Mouse (Mus musculus) CH12.LX (cell line): Measurements from ENCODE around the gene Gabrb3. TPM values are rescaled to one million over a fixed set of nuclear protein-coding genes. Genes with fewer than 3 reads are reported as not detected.

Experiments used
- DNase-seq: peaks from one replicate; pipeline ENCODE4 v3.0.0-alpha.2; 2013; ENCODE audit errors: extremely low read depth
- H3K27ac ChIP-seq: 2 replicates; pipeline ENCODE4 v1.5.1; 2012; ENCODE audit warnings: low read depth, mild to moderate bottlenecking, control low read depth, moderate library complexity; ENCODE audit not compliant: insufficient read depth
- H3K27me3 ChIP-seq: replicated peaks from 2 replicates; pipeline ENCODE3; 2012; ENCODE audit warnings: inconsistent platforms
- H3K36me3 ChIP-seq, 2 experiments: replicated peaks in 1 of 2; 2 replicates each; pipeline versions ENCODE3 to v1.6.1; 2012; ENCODE audit warnings: inconsistent platforms in 1 of 2, low read length in 1 of 2, mild to moderate bottlenecking in 1 of 2, mixed read lengths in 1 of 2, moderate library complexity in 1 of 2; ENCODE audit not compliant: control insufficient read depth in 1 of 2, insufficient read depth in 1 of 2
- H3K4me1 ChIP-seq, 2 experiments: 2 replicates each; pipeline ENCODE4 v1.6.1; 2012; ENCODE audit warnings: inconsistent platforms in 1 of 2, moderate library complexity in 1 of 2; ENCODE audit not compliant: insufficient read depth in 2 of 2, control insufficient read depth in 1 of 2
- H3K4me2 ChIP-seq: 2 replicates; pipeline ENCODE4 v1.6.1; 2012; ENCODE audit warnings: low read depth, mild to moderate bottlenecking, control low read depth; ENCODE audit not compliant: poor library complexity, insufficient read depth, severe bottlenecking
- H3K4me3 ChIP-seq, 3 experiments: fragments of 150-350 bp in 1 of 3; sonication (generic) in 1 of 3; replicated peaks in 1 of 3; 2 replicates each; pipeline versions ENCODE3 to v1.5.1; 2011 to 2012; ENCODE audit warnings: low read depth in 2 of 3, low read length in 2 of 3, mild to moderate bottlenecking in 2 of 3, moderate library complexity in 2 of 3, control low read depth in 1 of 3, improper control_type of control experiment in 1 of 3, inconsistent platforms in 1 of 3, mixed read lengths in 1 of 3; ENCODE audit not compliant: poor library complexity in 1 of 3
- H3K79me2 ChIP-seq: replicated peaks from 2 replicates; pipeline ENCODE4 v1.6.1; 2012; ENCODE audit warnings: mild to moderate bottlenecking, moderate library complexity; ENCODE audit not compliant: control insufficient read depth, poor library complexity, insufficient read depth, severe bottlenecking; ENCODE audit errors: extremely low read depth
- H3K9ac ChIP-seq: 2 replicates; pipeline ENCODE4 v1.6.1; 2012; ENCODE audit warnings: low read depth, mild to moderate bottlenecking, control low read depth, moderate library complexity; ENCODE audit not compliant: insufficient read depth
- H3K9me3 ChIP-seq: replicated peaks from 2 replicates; pipeline ENCODE3; 2012; ENCODE audit warnings: low read length, inconsistent platforms, mixed read lengths
- BHLHE40 ChIP-seq: IDR thresholded peaks from 2 replicates; pipeline ENCODE4 v1.6.1; 2011; ENCODE audit warnings: mild to moderate bottlenecking, low read depth, low read length, improper control_type of control experiment
- CHD2 ChIP-seq: IDR thresholded peaks from 2 replicates; pipeline ENCODE4 v1.6.1; 2011; ENCODE audit warnings: low read length, improper control_type of control experiment
- ELF1 ChIP-seq: IDR thresholded peaks from 2 replicates; pipeline ENCODE4 v1.6.1; 2014; ENCODE audit warnings: low read depth, mild to moderate bottlenecking, inconsistent platforms, low read length, improper control_type of control experiment
- EP300 ChIP-seq: IDR thresholded peaks from 2 replicates; pipeline ENCODE4 v1.6.1; 2011; ENCODE audit warnings: low read length, improper control_type of control experiment
- GABPA ChIP-seq: IDR thresholded peaks from 2 replicates; pipeline ENCODE4 v1.6.1; 2012; ENCODE audit warnings: low read depth, low read length, improper control_type of control experiment, inconsistent platforms; ENCODE audit not compliant: insufficient replicate concordance
- HCFC1 ChIP-seq: IDR thresholded peaks from 2 replicates; pipeline ENCODE4 v1.6.1; 2012; ENCODE audit warnings: low read depth, mild to moderate bottlenecking, inconsistent platforms, low read length, improper control_type of control experiment
- IRF4 ChIP-seq: IDR thresholded peaks from 2 replicates; pipeline ENCODE4 v1.6.1; 2014; ENCODE audit warnings: low read depth, mild to moderate bottlenecking, inconsistent platforms, low read length, improper control_type of control experiment
- JUN ChIP-seq: IDR thresholded peaks from 2 replicates; pipeline ENCODE4 v1.6.1; 2011; ENCODE audit warnings: low read depth, mild to moderate bottlenecking, low read length, improper control_type of control experiment, moderate library complexity; ENCODE audit not compliant: insufficient read depth
- JUND ChIP-seq: conservative IDR thresholded peaks from 2 replicates; pipeline ENCODE4 v1.6.1; 2011; ENCODE audit warnings: low read depth, low read length, improper control_type of control experiment
- MAFK ChIP-seq: IDR thresholded peaks from 2 replicates; pipeline ENCODE4 v1.6.1; 2011; ENCODE audit warnings: low read length, improper control_type of control experiment; ENCODE audit not compliant: insufficient replicate concordance
- MXI1 ChIP-seq: IDR thresholded peaks from 2 replicates; pipeline ENCODE4 v1.6.1; 2011; ENCODE audit warnings: mild to moderate bottlenecking, low read depth, low read length, improper control_type of control experiment
- MYC ChIP-seq: IDR thresholded peaks from 2 replicates; pipeline ENCODE4 v1.6.1; 2011; ENCODE audit warnings: low read depth, mild to moderate bottlenecking, improper control_type of control experiment, low read length
- NELFE ChIP-seq: IDR thresholded peaks from 2 replicates; pipeline ENCODE4 v1.6.1; 2011; ENCODE audit warnings: low read depth, low read length, improper control_type of control experiment
- NRF1 ChIP-seq: IDR thresholded peaks from 2 replicates; pipeline ENCODE4 v1.6.1; 2014; ENCODE audit warnings: low read depth, mild to moderate bottlenecking, inconsistent platforms, low read length, improper control_type of control experiment, moderate library complexity
- SMC3 ChIP-seq: IDR thresholded peaks from 2 replicates; pipeline ENCODE4 v1.6.1; 2011; ENCODE audit warnings: low read depth, low read length, improper control_type of control experiment
- TCF12 ChIP-seq: IDR thresholded peaks from 2 replicates; pipeline ENCODE4 v1.6.1; 2014; ENCODE audit warnings: low read depth, mild to moderate bottlenecking, inconsistent platforms, low read length, improper control_type of control experiment
- USF2 ChIP-seq: conservative IDR thresholded peaks from 2 replicates; pipeline ENCODE4 v1.6.1; 2011; ENCODE audit warnings: low read depth, low read length, improper control_type of control experiment
- ZKSCAN1 ChIP-seq: IDR thresholded peaks from 2 replicates; pipeline ENCODE4 v1.6.1; 2012; ENCODE audit warnings: low read depth, inconsistent platforms, low read length, improper control_type of control experiment, borderline replicate concordance
- ZNF384 ChIP-seq: IDR thresholded peaks from 2 replicates; pipeline ENCODE4 v1.6.1; 2012; ENCODE audit warnings: low read depth, low read length, improper control_type of control experiment, inconsistent platforms
- dilution Hi-C: fragments of 300-500 bp; cut with MboI; formaldehyde crosslinking; loops from 2 replicates; pipeline ENCODE4 v1.14.3; 2020; ENCODE audit warnings: low sequenced_read_pairs; ENCODE audit not compliant: extremely low pct_unique_long_range_greater_than_20kb, extremely low pct_ligation_motif_present
- in situ Hi-C: fragments of 300-500 bp; cut with MboI; formaldehyde crosslinking; loops from 3 replicates; pipeline ENCODE4 v1.14.3; 2019; ENCODE audit warnings: low sequenced_read_pairs, low pct_ligation_motif_present, low pct_unique_long_range_greater_than_20kb, mixed read lengths
- polyA plus RNA-seq: library from polyadenylated mRNA; unstranded; fragments of >175 nt; gene quantifications from 2 replicates; pipeline ENCODE4 v1.2.1, GENCODE M21; 2012; ENCODE audit warnings: low read depth; ENCODE audit not compliant: insufficient read length
- total RNA-seq, 2 experiments: library from RNA; depleted of rRNA; stranded (reverse); fragments of 300-350 nt in 1 of 2; fragments of >200 nt in 1 of 2; gene quantifications; 2 replicates each; pipeline ENCODE4 v1.2.3; 2012 to 2014

Gabrb3 gene
- total and polyA plus RNA-seq, 3 experiments: not detected

DNA sequence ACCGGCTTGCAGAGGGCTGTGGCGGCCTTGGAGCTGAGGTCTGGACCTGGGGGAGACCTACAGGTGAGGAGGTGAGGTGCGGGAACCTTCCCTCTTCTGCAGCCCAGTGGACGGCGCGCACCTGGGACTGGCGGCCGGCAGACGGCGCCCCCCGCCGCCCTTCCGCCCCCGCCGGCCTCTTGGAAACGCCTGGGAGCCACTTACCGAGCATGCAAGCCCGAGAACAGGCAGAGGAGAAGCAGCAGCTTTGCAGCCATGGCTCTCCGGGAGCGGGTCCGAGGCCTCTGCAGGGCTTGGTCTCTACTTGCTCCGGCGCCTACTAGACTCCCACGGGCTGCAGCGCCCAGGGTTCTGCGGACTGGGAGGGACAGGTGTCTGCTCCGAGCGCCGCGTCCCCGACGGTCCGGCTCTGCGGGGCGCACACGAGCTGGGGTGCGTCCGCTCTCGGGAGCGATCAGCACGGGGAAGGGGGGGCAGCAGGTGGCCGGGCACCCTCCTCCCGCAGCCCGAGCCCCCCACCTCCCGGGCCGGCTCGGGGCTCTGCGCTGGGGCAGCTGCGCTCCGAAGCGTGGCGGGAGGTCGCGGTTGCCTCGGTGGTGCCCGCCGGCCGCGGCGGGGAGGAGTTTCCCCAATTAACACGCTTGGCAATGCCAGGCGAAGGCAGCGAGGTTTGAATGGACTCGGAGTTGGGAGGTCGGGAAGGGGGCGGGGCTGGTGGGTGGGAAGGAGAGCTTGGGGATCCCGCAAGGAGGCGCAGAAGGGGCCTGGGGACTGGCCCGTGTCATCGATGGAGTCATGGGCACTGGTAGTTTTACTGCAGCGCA, 32.8 kb upstream of the Gabrb3 start, which contains the start of gene Gabrg3:
Gene Gabrg3, minus strand, starts transcription at position 672 of the 824 bp plus-strand sequence.
- dilution Hi-C loops: no loop called here
- H3K27me3 ChIP-seq: no peaks in the 10 kb centered on the region
- no peak for TF ChIP-seq GABPA
- TF ChIP-seq ZNF384: no peak
- TF ChIP-seq NELFE: no peak
- TF ChIP-seq USF2: no peak
- no peak for TF ChIP-seq CHD2
- no peak for TF ChIP-seq ELF1
- TF ChIP-seq, all 38 proteins: peak for 0
- Histone ChIP-seq H3K9me3 (peaks cover 65% of the 10 kb centered on the region), H3K9ac (no peak within 1 kb of the TSS), H3K4me2 (no peak within 1 kb of the TSS), H3K36me3 (no peaks in the 10 kb centered on the region), H3K4me1 (no peaks in the 10 kb centered on the region), H3K4me3 (no peak within 1 kb of the TSS), H3K79me2 (no peaks in the 10 kb centered on the region), H3K27ac (no peak within 1 kb of the TSS)
- no peak for DNase-seq
- in situ Hi-C loops: no loop called here

DNA sequence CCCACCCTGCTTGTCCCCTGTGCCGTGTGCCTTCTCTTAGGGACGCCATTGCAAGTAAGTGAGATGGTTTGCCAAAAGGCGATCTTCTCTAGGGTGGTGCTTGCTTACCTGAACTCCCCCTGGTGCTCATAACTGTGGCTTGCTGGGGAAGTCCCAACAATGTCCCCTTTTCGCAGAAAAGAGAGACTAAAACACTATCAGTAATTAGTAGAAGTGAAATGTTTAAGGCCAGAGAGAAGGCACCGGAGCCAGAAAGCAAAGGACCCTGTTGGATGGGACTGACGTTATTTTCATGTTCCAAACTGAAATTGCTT, 32.2 kb upstream of the Gabrb3 start:
- Histone ChIP-seq H3K79me2 (no peaks in the 10 kb centered on the region), H3K4me1 (no peaks in the 10 kb centered on the region), H3K4me3 (no peak overlapping the region), H3K4me2 (no peak overlapping the region), H3K9ac (no peak overlapping the region), H3K27me3 (no peaks in the 10 kb centered on the region), H3K9me3 (peaks cover 61% of the 10 kb centered on the region), H3K27ac (no peak overlapping the region), H3K36me3 (no peaks in the 10 kb centered on the region)
- DNase-seq: no peak
- TF ChIP-seq MYC: no peak
- no peak for TF ChIP-seq NRF1
- TF ChIP-seq JUN: no peak
- TF ChIP-seq EP300: no peak
- TF ChIP-seq TCF12: no peak
- TF ChIP-seq MAFK: no peak
- TF ChIP-seq BHLHE40: no peak
- TF ChIP-seq JUND: no peak
- dilution Hi-C loops (no loop called here), in situ Hi-C loops (no loop called here)

DNA sequence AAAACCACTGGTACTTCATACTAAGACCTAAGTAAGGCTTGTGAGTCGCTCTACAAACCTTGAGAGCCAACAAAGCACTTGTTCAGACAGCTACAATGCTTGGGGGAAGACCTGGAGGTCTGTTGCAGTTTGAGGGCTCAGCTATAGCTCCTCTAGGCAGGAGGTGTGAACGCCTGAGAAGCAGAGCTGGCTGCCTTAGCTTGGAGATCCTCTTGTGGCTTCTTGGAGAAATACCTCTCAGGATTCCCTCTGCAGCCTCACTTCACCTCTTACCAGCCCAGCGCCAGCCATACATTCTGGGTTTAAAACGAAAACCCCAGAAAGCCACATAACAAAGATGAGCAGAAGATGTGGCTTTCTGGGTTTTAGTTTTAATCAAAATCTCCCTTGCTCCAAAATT, 29.4 kb upstream of the Gabrb3 start:
- no peaks in the 10 kb centered on the region for H3K79me2 ChIP-seq
- no peaks in the 10 kb centered on the region for H3K4me1 ChIP-seq
- no peak for DNase-seq
- no peaks in the 10 kb centered on the region for H3K27me3 ChIP-seq
- H3K36me3 ChIP-seq: no peaks in the 10 kb centered on the region
- H3K4me3 ChIP-seq: no peak overlapping the region
- H3K4me2 ChIP-seq: no peak overlapping the region
- dilution Hi-C loops (no loop called here), in situ Hi-C loops (no loop called here)
- H3K27ac ChIP-seq: no peak overlapping the region
- TF ChIP-seq ELF1 (no peak), JUND (no peak), MXI1 (no peak), IRF4 (no peak), HCFC1 (no peak), SMC3 (no peak), ZKSCAN1 (no peak), MYC (no peak)
- no peak overlapping the region for H3K9ac ChIP-seq
- H3K9me3 ChIP-seq: peaks cover 56% of the 10 kb centered on the region
